Mouse (Mus musculus) neutrophil, adult 5-6 weeks (primary cell): Measurements from ENCODE around the gene Dapp1. TPM values are rescaled to one million over a fixed set of nuclear protein-coding genes. Genes with fewer than 3 reads are reported as not detected.

Source experiments
- ATAC-seq: fragments of 151-379, 151-347 bp; 2 replicates; pipeline ENCODE4 v1.8.0; 2017; ENCODE audit warnings: mild to moderate bottlenecking, moderate TSS enrichment; ENCODE audit not compliant: insufficient number of reproducible peaks, poor library complexity, low FRiP score, severe bottlenecking; ENCODE audit errors: extremely low read depth
- total RNA-seq: library from RNA; stranded (forward); fragments of 200-1000 nt; gene quantifications from 2 replicates; pipeline ENCODE4 v1.2.3, GENCODE M21; 2017

The Dapp1 gene
- 102 and 108 TPM in 2 replicates for total RNA-seq

- ATAC-seq, result peak; percentile 93
Observed at GRCm38 (mm10) chr3:137981382-137981750, at the start of gene Dapp1. TSS of gene Dapp1 (minus strand) at chr3:137981545.

- no peak for ATAC-seq
Observed at GRCm38 (mm10) chr3:138030563-138030962, 49.2 kb upstream of the Dapp1 start.

- ATAC-seq, result no peak
Observed at GRCm38 (mm10) chr3:138029351-138029750, 48.0 kb upstream of the Dapp1 start.

GRCm38 (mm10) chr3:138027575-138028362, 46.4 kb upstream of the Dapp1 start:
- ATAC-seq, result no peak

GRCm38 (mm10) chr3:138026286-138026685, 44.9 kb upstream of the Dapp1 start:
- no peak for ATAC-seq

- ATAC-seq, result no peak
Observed at GRCm38 (mm10) chr3:138022651-138023050, 41.3 kb upstream of the Dapp1 start.

- ATAC-seq, result no peak
Observed at GRCm38 (mm10) chr3:138022003-138022402, 40.7 kb upstream of the Dapp1 start.

GRCm38 (mm10) chr3:138016810-138017209, 35.5 kb upstream of the Dapp1 start:
- ATAC-seq, result no peak

GRCm38 (mm10) chr3:138014725-138015124, 33.4 kb upstream of the Dapp1 start:
- no peak for ATAC-seq

GRCm38 (mm10) chr3:138012351-138012750, 31.0 kb upstream of the Dapp1 start:
- no peak for ATAC-seq

GRCm38 (mm10) chr3:138008152-138008551, 26.8 kb upstream of the Dapp1 start:
- ATAC-seq, result no peak

GRCm38 (mm10) chr3:138006896-138007295, 25.6 kb upstream of the Dapp1 start:
- ATAC-seq, result no peak

GRCm38 (mm10) chr3:138003264-138003663, 21.9 kb upstream of the Dapp1 start:
- ATAC-seq, result no peak

- ATAC-seq, result no peak; the same call in 1 of the 2 replicates
Observed at GRCm38 (mm10) chr3:138002545-138002944, 21.2 kb upstream of the Dapp1 start.

- ATAC-seq, result no peak
Observed at GRCm38 (mm10) chr3:138001865-138002264, 20.5 kb upstream of the Dapp1 start.

GRCm38 (mm10) chr3:138000724-138001069, 19.4 kb upstream of the Dapp1 start:
- ATAC-seq, result no peak

- no peak for ATAC-seq
Observed at GRCm38 (mm10) chr3:138000062-138000723, 18.8 kb upstream of the Dapp1 start.

- no peak for ATAC-seq
Observed at GRCm38 (mm10) chr3:137999224-137999790, 18.0 kb upstream of the Dapp1 start.

- peak; percentile 52 for ATAC-seq
Observed at GRCm38 (mm10) chr3:137998491-137999223, 17.3 kb upstream of the Dapp1 start.

GRCm38 (mm10) chr3:137995486-137995885, 14.1 kb upstream of the Dapp1 start:
- no peak for ATAC-seq
